Mouse (Mus musculus) ES-E14 (cell line): ENCODE data around the gene C1qtnf12.

Experiments used
- CHD2 ChIP-seq: IDR thresholded peaks from 2 replicates; pipeline ENCODE4 v1.6.1; 2014; ENCODE audit warnings: mild to moderate bottlenecking, low read depth, low read length, inconsistent platforms
- HCFC1 ChIP-seq: IDR thresholded peaks from 2 replicates; pipeline ENCODE4 v1.6.1; 2012; ENCODE audit warnings: low read length, inconsistent platforms, borderline replicate concordance; ENCODE audit not compliant: insufficient read depth
- MAFK ChIP-seq: IDR thresholded peaks from 2 replicates; pipeline ENCODE4 v1.6.1; 2014; ENCODE audit warnings: mild to moderate bottlenecking, low read depth, low read length, inconsistent platforms; ENCODE audit not compliant: insufficient read depth
- ZC3H11A ChIP-seq: IDR thresholded peaks from 2 replicates; pipeline ENCODE4 v1.6.1; 2012; ENCODE audit warnings: low read depth, mild to moderate bottlenecking, inconsistent platforms, low read length, borderline replicate concordance
- ZNF384 ChIP-seq: IDR thresholded peaks from 2 replicates; pipeline ENCODE4 v1.6.1; 2012; ENCODE audit warnings: low read depth, low read length, inconsistent platforms

DNA sequence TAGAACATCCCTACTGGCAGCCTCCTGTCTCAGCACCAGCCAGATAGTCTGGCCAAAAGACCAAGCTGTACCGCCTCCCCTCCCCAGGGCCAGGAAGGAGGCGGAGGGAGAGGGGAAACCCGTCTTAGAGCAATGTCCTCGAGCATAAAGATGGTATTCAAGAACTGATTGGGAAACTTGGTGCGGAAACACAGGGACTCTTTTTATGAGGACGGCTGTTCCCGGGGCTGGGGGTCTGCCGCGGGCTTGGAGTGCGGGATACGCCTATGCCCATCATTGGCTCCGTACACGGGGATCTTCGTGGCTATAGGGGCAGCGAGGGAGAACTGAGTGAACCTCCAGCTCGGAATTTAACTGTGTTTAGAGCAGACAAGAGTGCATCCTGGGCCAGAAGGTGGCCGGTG lies 19.1 kb upstream of the C1qtnf12 start:
- TF ChIP-seq CHD2 (no peak), MAFK (no peak), ZNF384 (no peak), ZC3H11A (no peak), HCFC1 (no peak)
